Mouse (Mus musculus) brain, embryonic 14.5 days (tissue): ENCODE measurements around the gene Denr. TPM values are rescaled to one million over a fixed set of nuclear protein-coding genes. Genes with fewer than 3 reads are reported as not detected.

ENCODE experiments used
- DNase-seq: peaks from one replicate; pipeline ENCODE4 v3.0.0-alpha.2; 2011; ENCODE audit warnings: low read depth
- CTCF ChIP-seq: fragments of 200-500 bp; IDR thresholded peaks from 2 replicates; pipeline ENCODE4 v1.5.1; 2012; ENCODE audit warnings: inconsistent platforms, mild to moderate bottlenecking, moderate library complexity, borderline replicate concordance; ENCODE audit not compliant: insufficient read depth, insufficient read length; ENCODE audit errors: extremely low read depth
- POLR2A ChIP-seq: fragments of 200-500 bp; IDR thresholded peaks from 2 replicates; pipeline ENCODE4 v1.6.1; 2012; ENCODE audit warnings: mild to moderate bottlenecking, inconsistent platforms, borderline replicate concordance; ENCODE audit not compliant: poor library complexity, insufficient read depth, insufficient read length, severe bottlenecking; ENCODE audit errors: extremely low read depth
- polyA plus RNA-seq: library from polyadenylated mRNA; depleted of rRNA; stranded (reverse); fragments of >200 nt; gene quantifications from 2 replicates; pipeline ENCODE4 v1.2.3, GENCODE M21; 2012; rRNA removed

Denr gene
- 27.8 and 37.4 TPM in 2 replicates for polyA plus RNA-seq

- DNase-seq, result peak; percentile 99
- TF ChIP-seq POLR2A, result peak; percentile 87
- peak; percentile 89 for TF ChIP-seq CTCF
These were observed at the start of gene Denr for GRCm38 (mm10) chr5:123906976-123907630. TSS of gene Denr (plus strand) at chr5:123907175.

- DNase-seq, result no peak
- TF ChIP-seq CTCF (no peak), POLR2A (no peak)
These were observed 48.2 kb upstream of the Denr start for GRCm38 (mm10) chr5:123858798-123859197.

- no peak for DNase-seq
These were observed 44.3 kb upstream of the Denr start for GRCm38 (mm10) chr5:123862374-123863350.

GRCm38 (mm10) chr5:123863934-123864333 is 43.0 kb upstream of the Denr start:
- TF ChIP-seq CTCF (no peak), POLR2A (no peak)
- DNase-seq, result no peak

More at GRCm38 (mm10) chr5:123862374-123863350, 44.3 kb upstream of the Denr start:
- no peak for TF ChIP-seq CTCF
- no peak for TF ChIP-seq POLR2A

- DNase-seq, result no peak
- TF ChIP-seq CTCF (no peak), POLR2A (no peak)
These were observed 41.6 kb upstream of the Denr start, which contains the start of gene Hcar2 for GRCm38 (mm10) chr5:123865365-123865764. TSS of gene Hcar2 (minus strand) at chr5:123865499.

GRCm38 (mm10) chr5:123866457-123866856 is 40.5 kb upstream of the Denr start:
- no peak for DNase-seq
- no peak for TF ChIP-seq POLR2A
- TF ChIP-seq CTCF, result no peak

- no peak for DNase-seq
- TF ChIP-seq POLR2A (no peak), CTCF (no peak)
These were observed 37.4 kb upstream of the Denr start for GRCm38 (mm10) chr5:123869615-123870014.

- no peak for DNase-seq
- no peak for TF ChIP-seq POLR2A
- no peak for TF ChIP-seq CTCF
These were observed 32.8 kb upstream of the Denr start for GRCm38 (mm10) chr5:123874177-123874576.

- TF ChIP-seq CTCF (no peak), POLR2A (no peak)
- DNase-seq, result peak; percentile 6
These were observed 28.9 kb upstream of the Denr start for GRCm38 (mm10) chr5:123878056-123878455.

- no peak for DNase-seq
- TF ChIP-seq CTCF (no peak), POLR2A (no peak)
These were observed 27.0 kb upstream of the Denr start, which contains the start of gene Hcar1 for GRCm38 (mm10) chr5:123879928-123880327. TSS of gene Hcar1 (minus strand) at chr5:123880020.

GRCm38 (mm10) chr5:123880778-123881177 is 26.2 kb upstream of the Denr start:
- DNase-seq, result no peak
- TF ChIP-seq CTCF, result no peak
- TF ChIP-seq POLR2A, result no peak
